Mouse (Mus musculus) heart, postnatal 25 days (tissue): ENCODE results near the gene Olfr724. TPM values are rescaled to one million over a fixed set of nuclear protein-coding genes. Genes with fewer than 3 reads are reported as not detected.
"Not testable (repeated sequence)": the region's sequence is repeated elsewhere in the genome, so short reads cannot be mapped to it uniquely, and the experiment has no call there.

Experiments used
- DNase-seq: peaks from one replicate; pipeline ENCODE4 v3.0.0; 2022; ENCODE audit warnings: low spot score
- intact Hi-C: fragments of 180-260 bp; cut with DNase I; formaldehyde crosslinking; loops from one replicate; pipeline ENCODE4 v1.15.1; 2025
- total RNA-seq, 2 experiments: library from RNA; stranded (reverse); gene quantifications; 2 replicates each; pipeline ENCODE4 v1.2.3; 2021

The Olfr724 gene
- not detected for total RNA-seq

DNA sequence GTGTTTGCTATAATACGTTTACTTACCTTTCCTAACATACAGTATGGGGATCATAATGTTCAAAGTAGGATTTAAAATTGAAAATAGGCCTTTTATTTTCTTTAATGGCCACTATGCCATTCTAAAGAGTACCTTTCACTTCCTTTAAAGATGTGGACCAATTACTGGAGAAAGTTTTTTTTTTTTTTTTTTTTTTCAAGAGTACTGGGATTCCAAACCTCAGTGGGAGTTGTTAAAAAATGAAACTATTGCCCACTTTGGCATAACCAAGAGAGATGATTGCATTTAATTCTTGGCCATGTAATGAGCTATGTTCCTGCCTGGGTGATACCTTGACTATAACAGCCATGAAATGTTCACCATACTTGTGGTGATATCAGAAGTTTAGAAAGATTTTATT is at the start of gene Olfr724:
Olfr724 (minus strand) TSS at position 101 of the 400 bp plus-strand sequence.
- DNase-seq, intact Hi-C loops: not testable (repeated sequence)

- no peak for DNase-seq
- intact Hi-C loops, result no loop called here
These were observed 7.2 kb downstream of the Olfr724 start for GRCm38 (mm10) chr14:49955890-49956289.

- not testable (repeated sequence) for DNase-seq
- intact Hi-C loops, result loop anchor here (2.0 kb wide), 1 partner anchor 33 kb away; no protein-coding TSS in a partner anchor
These were observed 31.4 kb downstream of the Olfr724 start, which contains the start of gene Olfr723 for GRCm38 (mm10) chr14:49931687-49932086. Gene Olfr723 (minus strand): TSS chr14:49931787.

Other genes with a start within 250 kb of the Olfr724 start
- 1 to 10 TPM; 5.7 to 7.7 TPM for gene Armh4, start 179.9 kb downstream of the Olfr724 start, total RNA-seq
- gene Olfr722, start 61.3 kb downstream of the Olfr724 start, total RNA-seq, result not detected
- gene Olfr723, start 31.5 kb downstream of the Olfr724 start, total RNA-seq, result not detected
- gene Olfr725, start 77.1 kb upstream of the Olfr724 start, total RNA-seq, result not detected
- not detected for gene Olfr726, start 127.7 kb upstream of the Olfr724 start, total RNA-seq
- gene Olfr727, start 159.9 kb upstream of the Olfr724 start, total RNA-seq, result not detected
- gene Olfr728, start 179.4 kb upstream of the Olfr724 start, total RNA-seq, result not detected
- gene Olfr729, start 189.6 kb upstream of the Olfr724 start, total RNA-seq, result not detected
- gene Olfr730, start 224.9 kb upstream of the Olfr724 start, total RNA-seq, result not detected